Mouse (Mus musculus) embryonic facial prominence, embryonic 15.5 days (tissue): ENCODE results near the gene Hexdc. TPM values are rescaled to one million over a fixed set of nuclear protein-coding genes. Genes with fewer than 3 reads are reported as not detected.

Experiments
- ATAC-seq: fragments of 200-750 bp; cut with Nextera tagmentation; 2 replicates; pipeline ENCODE4 v1.8.0; 2017; ENCODE audit warnings: low read depth, moderate TSS enrichment; ENCODE audit not compliant: insufficient number of reproducible peaks, low FRiP score, low TSS enrichment
- H3K27ac ChIP-seq: fragments of 300-500 bp; sonication (generic); replicated peaks from 2 replicates; pipeline ENCODE4 v1.5.1; 2015; ENCODE audit warnings: mild to moderate bottlenecking, inconsistent platforms
- H3K27me3 ChIP-seq: fragments of 300-500 bp; sonication (generic); 2 replicates; pipeline ENCODE4 v1.6.1; 2015; ENCODE audit warnings: inconsistent platforms
- H3K36me3 ChIP-seq: fragments of 300-500 bp; sonication (generic); 2 replicates; pipeline ENCODE4 v1.6.1; 2015; ENCODE audit warnings: mild to moderate bottlenecking, inconsistent platforms
- H3K4me1 ChIP-seq: fragments of 300-500 bp; sonication (generic); 2 replicates; pipeline ENCODE4 v1.6.1; 2015; ENCODE audit warnings: inconsistent platforms
- H3K4me2 ChIP-seq: fragments of 300-500 bp; sonication (generic); replicated peaks from 2 replicates; pipeline ENCODE4 v1.6.1; 2015; ENCODE audit warnings: mild to moderate bottlenecking, inconsistent platforms
- H3K4me3 ChIP-seq: fragments of 300-500 bp; sonication (generic); replicated peaks from 2 replicates; pipeline ENCODE4 v1.5.1; 2015; ENCODE audit warnings: mild to moderate bottlenecking, inconsistent platforms
- H3K9ac ChIP-seq: fragments of 300-500 bp; sonication (generic); 2 replicates; pipeline ENCODE4 v1.6.1; 2015; ENCODE audit warnings: inconsistent platforms
- H3K9me3 ChIP-seq: fragments of 300-500 bp; sonication (generic); replicated peaks from 2 replicates; pipeline ENCODE4 v1.6.1; 2016; ENCODE audit warnings: inconsistent platforms
- WGBS: fragments of 180-500 bp; shearing (Covaris S2); methylation state at CpG from one replicate; pipeline ENCODE4 v1.1.7; 2015; 5-methylcytosine and 5-hydroxymethylcytosine counted together
- polyA plus RNA-seq: library from polyadenylated mRNA; unstranded; fragments of >200 nt; fragmentation: Nextera tagmentation; extraction: Ambion mirVana; gene quantifications from 2 replicates; pipeline ENCODE4 v1.2.1, GENCODE M21; 2015

Gene Hexdc
- polyA plus RNA-seq, 1 experiment from 2014 or later: 12.2 TPM

GRCm38 (mm10) chr11:121229018-121229439 lies 24.8 kb downstream of the Hexdc start, which contains the start of gene Cybc1:
Cybc1 (minus strand) TSS chr11:121229322.
- Histone ChIP-seq H3K9me3 (no peaks in the 10 kb centered on the region), H3K4me2 (peak within 1 kb of the TSS; percentile 85), H3K36me3 (peaks cover 20% of the 10 kb centered on the region), H3K27me3 (no peaks in the 10 kb centered on the region), H3K9ac (peak within 1 kb of the TSS; percentile 61), H3K4me3 (peak within 1 kb of the TSS; percentile 72), H3K27ac (peak within 1 kb of the TSS; percentile 87), H3K4me1 (peaks cover 14% of the 10 kb centered on the region)
- ATAC-seq: peak; percentile 89
- WGBS: 0% methylated on average over 23 of the region's 23 CpGs

DNA sequence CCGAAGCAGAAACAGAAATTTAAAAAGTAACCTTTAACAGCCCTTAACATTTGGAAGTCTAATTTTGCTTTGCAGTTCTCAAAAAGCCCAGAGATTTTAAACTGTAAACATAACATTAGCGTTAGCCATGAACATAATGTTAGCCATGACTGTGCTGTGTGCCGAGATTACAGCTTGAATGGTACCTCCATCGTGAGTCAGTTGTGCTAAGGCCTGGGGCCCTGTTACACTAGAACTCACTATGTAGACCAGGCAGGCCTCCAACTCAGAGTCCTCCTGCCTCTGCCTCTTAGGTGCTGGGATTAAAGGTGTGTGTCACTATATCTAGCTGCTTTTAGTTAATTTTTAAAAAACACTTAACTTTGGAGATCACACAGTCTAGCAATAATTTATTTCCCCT lies 27.0 kb downstream of the Hexdc start:
- Histone ChIP-seq H3K27ac (no peak overlapping the region), H3K9ac (no peak overlapping the region), H3K27me3 (no peaks in the 10 kb centered on the region), H3K36me3 (no peaks in the 10 kb centered on the region), H3K4me2 (no peak overlapping the region), H3K9me3 (no peaks in the 10 kb centered on the region), H3K4me3 (no peak overlapping the region), H3K4me1 (peaks cover 20% of the 10 kb centered on the region)
- no peak for ATAC-seq
- 66% methylated on average over 4 of the region's 4 CpGs for WGBS

GRCm38 (mm10) chr11:121231628-121232291 lies 27.5 kb downstream of the Hexdc start:
- no peak for ATAC-seq
- no peak overlapping the region for H3K27ac ChIP-seq
- no peak overlapping the region for H3K4me3 ChIP-seq
- 50% methylated on average over 4 of the region's 4 CpGs for WGBS
- H3K27me3 ChIP-seq: no peaks in the 10 kb centered on the region
- H3K36me3 ChIP-seq: no peaks in the 10 kb centered on the region
- H3K9me3 ChIP-seq: no peaks in the 10 kb centered on the region
- no peak overlapping the region for H3K9ac ChIP-seq
- peaks cover 24% of the 10 kb centered on the region for H3K4me1 ChIP-seq
- H3K4me2 ChIP-seq: no peak overlapping the region

DNA sequence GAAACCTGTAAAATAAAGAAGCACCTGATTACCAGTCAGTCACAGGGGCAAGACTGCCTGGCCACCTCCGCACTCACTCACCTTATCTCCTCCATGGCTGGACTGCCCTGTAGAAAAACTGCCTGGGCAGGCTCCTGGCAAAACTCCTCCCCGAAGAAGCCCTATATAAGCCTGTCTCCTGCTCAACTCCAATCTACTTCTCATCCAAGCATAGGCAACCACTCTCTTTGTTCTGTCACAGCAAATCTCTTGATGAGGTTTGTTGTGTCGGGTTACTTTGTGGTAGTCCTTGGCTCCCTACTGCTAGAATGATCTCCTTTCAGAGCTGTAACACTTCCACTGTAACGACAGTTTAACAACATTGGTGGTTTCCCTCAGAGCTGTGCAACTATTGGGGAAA lies 28.5 kb downstream of the Hexdc start:
- Histone ChIP-seq H3K27ac (no peak overlapping the region), H3K9ac (no peak overlapping the region), H3K4me3 (no peak overlapping the region), H3K4me1 (peaks cover 23% of the 10 kb centered on the region), H3K27me3 (no peaks in the 10 kb centered on the region), H3K9me3 (no peaks in the 10 kb centered on the region), H3K4me2 (no peak overlapping the region), H3K36me3 (no peaks in the 10 kb centered on the region)
- WGBS: 31% methylated on average over 4 of the region's 4 CpGs
- ATAC-seq: no peak

DNA sequence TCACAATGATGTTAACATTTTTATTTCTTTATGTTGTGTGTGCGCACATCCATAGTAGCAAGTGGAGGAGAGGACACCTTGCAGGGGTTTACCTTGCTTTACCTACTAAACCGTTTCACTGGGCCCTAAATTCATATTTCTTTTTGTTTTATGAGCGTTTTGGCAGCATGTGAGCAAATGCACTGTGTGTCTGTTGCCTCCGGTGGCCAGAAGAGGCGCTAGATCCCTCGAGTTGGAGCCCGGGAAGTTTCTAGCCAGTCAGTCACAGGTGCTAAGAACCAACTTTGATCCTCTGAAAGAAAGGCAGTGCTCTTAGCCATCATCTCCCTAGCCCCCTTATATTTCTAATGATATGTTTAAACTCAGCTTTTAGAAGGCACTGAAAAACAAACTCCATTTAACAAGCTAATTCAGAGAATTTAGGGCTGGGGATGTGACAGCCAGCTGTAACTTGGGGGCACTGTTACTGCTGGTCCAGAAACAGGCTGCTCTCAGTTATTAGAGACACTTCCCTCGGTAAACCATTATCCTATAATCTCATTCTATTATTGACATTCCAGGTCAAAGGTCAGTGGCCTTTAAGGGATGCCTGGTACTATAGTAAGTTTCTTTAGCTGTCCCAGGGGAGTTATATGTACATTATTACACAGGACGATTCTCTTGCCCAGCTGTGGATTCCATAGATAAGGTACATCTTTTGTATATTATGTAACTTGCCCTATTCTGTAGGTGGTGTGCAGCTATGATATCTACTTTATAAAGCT lies 31.4 kb downstream of the Hexdc start:
- H3K4me3 ChIP-seq: peak overlapping the region; percentile 61; the same call in 1 of the 2 replicates
- peaks cover 12% of the 10 kb centered on the region; the same call in 1 of the 2 replicates for H3K36me3 ChIP-seq
- H3K9me3 ChIP-seq: no peaks in the 10 kb centered on the region
- 27% methylated on average over 9 of the region's 9 CpGs for WGBS
- H3K4me1 ChIP-seq: peaks cover 18% of the 10 kb centered on the region
- peak overlapping the region; percentile 100 for H3K27ac ChIP-seq
- no peak overlapping the region; the same call in 1 of the 2 replicates for H3K4me2 ChIP-seq
- no peak for ATAC-seq
- H3K27me3 ChIP-seq: no peaks in the 10 kb centered on the region
- H3K9ac ChIP-seq: no peak overlapping the region

GRCm38 (mm10) chr11:121236564-121237344 lies 32.5 kb downstream of the Hexdc start, which contains the start of gene Narf:
Narf (plus strand) TSS chr11:121237253.
- H3K27ac ChIP-seq: peak within 1 kb of the TSS; percentile 100
- peaks cover 18% of the 10 kb centered on the region for H3K4me1 ChIP-seq
- ATAC-seq: peak; percentile 100
- peak within 1 kb of the TSS; percentile 85 for H3K9ac ChIP-seq
- under 1% methylated on average over 50 of the region's 50 CpGs for WGBS
- H3K4me3 ChIP-seq: peak within 1 kb of the TSS; percentile 61
- H3K36me3 ChIP-seq: peaks cover 21% of the 10 kb centered on the region; the same call in 1 of the 2 replicates
- H3K27me3 ChIP-seq: no peaks in the 10 kb centered on the region
- H3K4me2 ChIP-seq: peak within 1 kb of the TSS; percentile 51
- H3K9me3 ChIP-seq: no peaks in the 10 kb centered on the region

DNA sequence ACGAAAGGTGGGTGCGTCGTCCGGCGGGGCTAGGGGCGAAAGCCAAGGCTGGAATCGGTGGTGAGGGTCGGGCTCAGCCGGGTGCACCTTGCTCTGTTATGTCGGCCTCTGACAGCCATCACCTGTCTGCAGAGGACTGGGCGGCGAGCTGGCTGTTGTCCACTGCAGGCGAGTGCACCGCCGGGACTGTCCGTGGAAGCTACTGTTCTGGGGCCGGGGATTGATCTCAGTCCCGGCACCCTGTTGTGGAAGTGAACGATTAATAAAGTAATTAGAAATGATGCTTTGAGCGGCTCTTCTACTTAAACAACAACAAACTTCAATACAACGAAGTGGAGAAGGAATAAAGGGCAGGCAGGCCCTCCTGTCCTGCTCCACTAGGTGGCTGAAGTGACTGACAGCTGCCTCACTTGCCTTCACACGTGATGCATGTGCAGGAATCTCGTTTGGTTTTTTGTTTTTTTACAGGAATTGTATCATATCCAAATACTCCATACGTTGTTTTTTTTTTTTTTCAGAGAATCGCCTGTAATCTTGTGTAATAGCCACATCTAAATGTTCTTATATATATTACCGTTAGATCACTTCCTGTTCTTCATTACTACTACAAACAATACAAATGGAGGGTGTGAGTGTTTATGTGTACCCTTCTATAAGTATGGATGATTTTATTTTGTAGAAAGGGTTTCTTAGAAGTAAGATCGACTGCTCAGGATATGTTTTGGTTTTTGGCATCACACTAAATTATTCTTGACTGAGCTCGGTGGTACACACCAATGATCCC lies 33.3 kb downstream of the Hexdc start:
- H3K4me3 ChIP-seq: peak overlapping the region; percentile 61
- peaks cover 18% of the 10 kb centered on the region for H3K4me1 ChIP-seq
- peak overlapping the region; percentile 56 for H3K9ac ChIP-seq
- H3K4me2 ChIP-seq: peak overlapping the region; percentile 51
- no peaks in the 10 kb centered on the region for H3K27me3 ChIP-seq
- H3K9me3 ChIP-seq: no peaks in the 10 kb centered on the region
- peak; percentile 21 for ATAC-seq
- WGBS: 3% methylated on average over 28 of the region's 28 CpGs
- H3K36me3 ChIP-seq: peaks cover 29% of the 10 kb centered on the region
- peak overlapping the region; percentile 100 for H3K27ac ChIP-seq

- H3K36me3 ChIP-seq: peaks cover 49% of the 10 kb centered on the region
- no peak overlapping the region for H3K9ac ChIP-seq
- no peak overlapping the region for H3K27ac ChIP-seq
- WGBS: 95% methylated on average over 2 of the region's 2 CpGs
- H3K27me3 ChIP-seq: no peaks in the 10 kb centered on the region
- H3K4me1 ChIP-seq: peaks cover 18% of the 10 kb centered on the region
- no peak overlapping the region for H3K4me2 ChIP-seq
- no peak for ATAC-seq
- no peak overlapping the region for H3K4me3 ChIP-seq
- no peaks in the 10 kb centered on the region for H3K9me3 ChIP-seq
These were observed 35.4 kb downstream of the Hexdc start for GRCm38 (mm10) chr11:121239669-121240068.

- no peaks in the 10 kb centered on the region for H3K27me3 ChIP-seq
- no peak overlapping the region for H3K9ac ChIP-seq
- no peak overlapping the region for H3K27ac ChIP-seq
- 84% methylated on average over 8 of the region's 8 CpGs for WGBS
- no peaks in the 10 kb centered on the region for H3K4me1 ChIP-seq
- ATAC-seq: no peak
- no peak overlapping the region for H3K4me2 ChIP-seq
- peaks cover 94% of the 10 kb centered on the region for H3K36me3 ChIP-seq
- H3K4me3 ChIP-seq: no peak overlapping the region
- no peaks in the 10 kb centered on the region for H3K9me3 ChIP-seq
These were observed 46.0 kb downstream of the Hexdc start for GRCm38 (mm10) chr11:121250196-121250595.

DNA sequence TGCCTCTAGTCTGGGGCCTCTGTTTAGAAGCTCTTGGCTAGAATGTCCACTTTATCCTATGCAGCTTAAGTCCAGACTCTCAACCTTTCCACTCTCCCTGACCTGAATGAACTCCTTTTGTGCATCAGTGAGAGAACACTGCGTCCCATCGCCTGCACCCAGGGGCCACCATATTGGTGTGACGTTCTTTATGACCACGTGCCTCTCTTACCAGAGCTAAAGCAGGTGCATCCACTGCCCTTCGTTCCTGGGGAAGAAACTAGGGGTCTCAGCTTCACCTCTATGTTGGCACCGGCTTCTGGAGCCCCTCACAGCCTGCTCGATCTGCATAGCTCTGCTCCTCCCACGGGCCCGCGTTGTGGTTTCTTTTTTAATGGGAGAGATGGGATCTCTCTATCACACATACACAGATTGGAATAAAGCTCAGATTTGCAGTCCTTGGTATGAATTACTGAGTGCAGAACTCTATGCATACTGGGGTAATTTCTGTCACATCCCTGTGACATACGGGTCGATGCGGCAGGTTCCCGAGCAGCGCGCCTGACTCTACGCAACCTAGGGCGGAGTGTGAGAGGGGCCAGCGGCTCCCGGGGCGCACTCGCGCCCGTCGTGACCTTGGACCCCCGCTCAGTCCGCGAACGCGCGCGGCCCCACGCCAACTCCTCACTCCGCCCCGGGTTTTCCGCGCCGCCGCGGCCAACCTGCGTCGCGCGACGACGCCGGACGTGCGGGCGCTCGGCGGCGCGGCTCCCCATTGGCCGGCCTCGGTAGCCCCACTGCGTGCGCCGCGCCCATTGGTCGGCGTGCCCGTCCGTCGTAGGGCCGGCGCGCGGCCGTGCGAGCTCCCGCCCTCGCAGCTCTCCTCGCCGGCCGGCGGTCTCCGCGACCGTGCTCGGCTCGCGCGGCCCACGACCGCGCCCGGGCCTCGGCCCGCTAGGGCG lies 55.2 kb downstream of the Hexdc start, which contains the start of gene Foxk2:
TSS of gene Foxk2 (plus strand) at position 831 of the 941 bp plus-strand sequence.
- peaks cover 20% of the 10 kb centered on the region for H3K4me1 ChIP-seq
- peak; percentile 97 for ATAC-seq
- WGBS: under 1% methylated on average over 46 of the region's 91 CpGs
- H3K4me3 ChIP-seq: peak within 1 kb of the TSS; percentile 99
- H3K9ac ChIP-seq: peak within 1 kb of the TSS; percentile 98
- peaks cover 38% of the 10 kb centered on the region for H3K36me3 ChIP-seq
- no peaks in the 10 kb centered on the region for H3K9me3 ChIP-seq
- H3K27me3 ChIP-seq: no peaks in the 10 kb centered on the region
- H3K27ac ChIP-seq: peak within 1 kb of the TSS; percentile 86
- peak within 1 kb of the TSS; percentile 71 for H3K4me2 ChIP-seq
